Mouse (Mus musculus) bone marrow macrophage, adult 2 months (primary cell): ENCODE measurements around the gene Esrrg. TPM values are rescaled to one million over a fixed set of nuclear protein-coding genes. Genes with fewer than 3 reads are reported as not detected.

Experiments used
- H3K27ac ChIP-seq: 2 replicates; pipeline ENCODE4 v1.5.1; 2012; ENCODE audit warnings: low read depth, low read length; ENCODE audit not compliant: insufficient read depth
- H3K4me1 ChIP-seq: 2 replicates; pipeline ENCODE4 v1.6.1; 2012; ENCODE audit warnings: low read length; ENCODE audit not compliant: control insufficient read depth, insufficient read depth
- H3K4me3 ChIP-seq: 2 replicates; pipeline ENCODE4 v1.5.1; 2012; ENCODE audit warnings: mild to moderate bottlenecking, low read length, moderate library complexity; ENCODE audit not compliant: insufficient read depth
- CTCF ChIP-seq: IDR thresholded peaks from 2 replicates; pipeline ENCODE4 v1.5.1; 2012; ENCODE audit warnings: low read depth, mild to moderate bottlenecking, low read length, moderate library complexity
- POLR2A ChIP-seq: IDR thresholded peaks from 2 replicates; pipeline ENCODE4 v1.6.1; 2012; ENCODE audit warnings: mild to moderate bottlenecking, low read depth, low read length, borderline replicate concordance
- polyA plus RNA-seq: library from polyadenylated mRNA; stranded (reverse); fragments of >200 nt; gene quantifications from 2 replicates; pipeline ENCODE4 v1.2.4, GENCODE M21; 2012; ENCODE audit not compliant: missing spikeins, insufficient read depth, insufficient read length

Gene Esrrg
- polyA plus RNA-seq, 1 experiment = not detected

GRCm38 (mm10) chr1:187808391-187808922 lies 199.9 kb downstream of the Esrrg start:
- H3K27ac ChIP-seq = no peak overlapping the region
- no peak for TF ChIP-seq CTCF
- TF ChIP-seq POLR2A = no peak
- H3K4me3 ChIP-seq = no peak overlapping the region
- H3K4me1 ChIP-seq = no peaks in the 10 kb centered on the region

GRCm38 (mm10) chr1:187809546-187809945 lies 201.0 kb downstream of the Esrrg start:
- no peaks in the 10 kb centered on the region for H3K4me1 ChIP-seq
- H3K4me3 ChIP-seq = no peak overlapping the region
- no peak overlapping the region for H3K27ac ChIP-seq
- TF ChIP-seq POLR2A (no peak), CTCF (no peak)

GRCm38 (mm10) chr1:187819406-187819805 lies 210.8 kb downstream of the Esrrg start:
- Histone ChIP-seq H3K4me3 (no peak overlapping the region), H3K4me1 (no peaks in the 10 kb centered on the region), H3K27ac (no peak overlapping the region)
- no peak for TF ChIP-seq CTCF
- no peak for TF ChIP-seq POLR2A

- Histone ChIP-seq H3K27ac (no peak overlapping the region), H3K4me3 (no peak overlapping the region), H3K4me1 (no peaks in the 10 kb centered on the region)
- TF ChIP-seq CTCF = no peak
- no peak for TF ChIP-seq POLR2A
These were observed 212.8 kb downstream of the Esrrg start for GRCm38 (mm10) chr1:187821368-187821811.

- Histone ChIP-seq H3K4me1 (no peaks in the 10 kb centered on the region), H3K27ac (no peak overlapping the region), H3K4me3 (no peak overlapping the region)
- TF ChIP-seq CTCF = no peak
- TF ChIP-seq POLR2A = no peak
These were observed 214.8 kb downstream of the Esrrg start for GRCm38 (mm10) chr1:187823351-187823750.

- H3K4me3 ChIP-seq = no peak overlapping the region
These were observed 217.0 kb downstream of the Esrrg start for GRCm38 (mm10) chr1:187825421-187826097.

GRCm38 (mm10) chr1:187826140-187826539 lies 217.5 kb downstream of the Esrrg start:
- Histone ChIP-seq H3K4me3 (no peak overlapping the region), H3K27ac (no peak overlapping the region), H3K4me1 (no peaks in the 10 kb centered on the region)
- no peak for TF ChIP-seq CTCF
- TF ChIP-seq POLR2A = no peak

More at GRCm38 (mm10) chr1:187825421-187826097, 217.0 kb downstream of the Esrrg start:
- no peak for TF ChIP-seq CTCF
- no peak for TF ChIP-seq POLR2A
- no peaks in the 10 kb centered on the region for H3K4me1 ChIP-seq
- H3K27ac ChIP-seq = no peak overlapping the region

GRCm38 (mm10) chr1:187826869-187827268 lies 218.3 kb downstream of the Esrrg start:
- TF ChIP-seq CTCF = no peak
- TF ChIP-seq POLR2A = no peak
- no peaks in the 10 kb centered on the region for H3K4me1 ChIP-seq
- no peak overlapping the region for H3K4me3 ChIP-seq
- no peak overlapping the region for H3K27ac ChIP-seq

- H3K4me1 ChIP-seq = no peaks in the 10 kb centered on the region
- no peak overlapping the region for H3K27ac ChIP-seq
- TF ChIP-seq CTCF (no peak), POLR2A (no peak)
- H3K4me3 ChIP-seq = no peak overlapping the region
These were observed 222.3 kb downstream of the Esrrg start for GRCm38 (mm10) chr1:187830937-187831336.

GRCm38 (mm10) chr1:187832851-187833250 lies 224.3 kb downstream of the Esrrg start:
- no peak overlapping the region for H3K27ac ChIP-seq
- H3K4me1 ChIP-seq = no peaks in the 10 kb centered on the region
- TF ChIP-seq POLR2A = no peak
- no peak for TF ChIP-seq CTCF
- no peak overlapping the region for H3K4me3 ChIP-seq

GRCm38 (mm10) chr1:187834576-187834975 lies 226.0 kb downstream of the Esrrg start:
- no peak overlapping the region for H3K27ac ChIP-seq
- TF ChIP-seq CTCF (no peak), POLR2A (no peak)
- no peak overlapping the region for H3K4me3 ChIP-seq
- H3K4me1 ChIP-seq = no peaks in the 10 kb centered on the region
